Mouse (Mus musculus) right cerebral cortex, postnatal 36 days (tissue): ENCODE results near the gene Rapgef2.

Source experiments
- DNase-seq, 2 experiments: peaks; one replicate each; pipeline ENCODE4 v3.0.0; 2022; ENCODE audit warnings: low spot score in 2 of 2, mixed read lengths in 1 of 2

Gene Rapgef2

GRCm38 (mm10) chr3:79028153-79028878 is 258.0 kb downstream of the Rapgef2 start:
- no peak for DNase-seq

GRCm38 (mm10) chr3:79025983-79026382 is 260.3 kb downstream of the Rapgef2 start:
- DNase-seq = no peak

GRCm38 (mm10) chr3:79023735-79024328 is 262.5 kb downstream of the Rapgef2 start:
- no peak for DNase-seq

GRCm38 (mm10) chr3:79022690-79023089 is 263.6 kb downstream of the Rapgef2 start:
- no peak for DNase-seq

GRCm38 (mm10) chr3:79017440-79017839 is 268.9 kb downstream of the Rapgef2 start:
- no peak for DNase-seq

GRCm38 (mm10) chr3:79016830-79017229 is 269.5 kb downstream of the Rapgef2 start:
- no peak for DNase-seq

GRCm38 (mm10) chr3:79015621-79016474 is 270.5 kb downstream of the Rapgef2 start:
- peak; percentile 66 to 72 for DNase-seq
